Mouse (Mus musculus): ENCODE measurements around the gene Pde3b.
"Not testable (repeated sequence)": the region's sequence is repeated elsewhere in the genome, so short reads cannot be mapped to it uniquely, and the experiment has no call there.

The Pde3b gene

GRCm38 (mm10) chr7:114414421-114415335, at the start of gene Pde3b:
Gene Pde3b (plus strand): TSS chr7:114415281.
- DNase-seq (ENCODE audit: low read depth), result no peak

- peak; percentile 86 for DNase-seq (ENCODE audit: low read depth)
Observed at GRCm38 (mm10) chr7:114402130-114402529, 13.0 kb upstream of the Pde3b start.

- no peak for DNase-seq (ENCODE audit: low read depth)
Observed at GRCm38 (mm10) chr7:114415336-114416020, 397 bp downstream of the Pde3b start.

GRCm38 (mm10) chr7:114416021-114416845, 1.2 kb downstream of the Pde3b start:
- no peak for DNase-seq (ENCODE audit: low read depth)

- DNase-seq (ENCODE audit: low read depth), result not testable (repeated sequence)
Observed at GRCm38 (mm10) chr7:114419331-114419730, 4.2 kb downstream of the Pde3b start.

GRCm38 (mm10) chr7:114420918-114421317, 5.8 kb downstream of the Pde3b start:
- no peak for DNase-seq (ENCODE audit: low read depth)

- no peak for DNase-seq (ENCODE audit: low read depth)
Observed at GRCm38 (mm10) chr7:114422224-114422623, 7.1 kb downstream of the Pde3b start.

GRCm38 (mm10) chr7:114429768-114430167, 14.7 kb downstream of the Pde3b start:
- no peak for DNase-seq (ENCODE audit: low read depth)

- DNase-seq (ENCODE audit: low read depth), result no peak
Observed at GRCm38 (mm10) chr7:114431966-114432365, 16.9 kb downstream of the Pde3b start.

- no peak for DNase-seq (ENCODE audit: low read depth)
Observed at GRCm38 (mm10) chr7:114439726-114440125, 24.6 kb downstream of the Pde3b start.

- no peak for DNase-seq (ENCODE audit: low read depth)
Observed at GRCm38 (mm10) chr7:114440494-114440893, 25.4 kb downstream of the Pde3b start.

GRCm38 (mm10) chr7:114452876-114453275, 37.8 kb downstream of the Pde3b start:
- DNase-seq (ENCODE audit: low read depth), result no peak

GRCm38 (mm10) chr7:114453300-114453990, 38.4 kb downstream of the Pde3b start:
- peak; percentile 46 for DNase-seq (ENCODE audit: low read depth)

GRCm38 (mm10) chr7:114454858-114455257, 39.8 kb downstream of the Pde3b start:
- DNase-seq (ENCODE audit: low read depth), result no peak

GRCm38 (mm10) chr7:114456904-114457303, 41.8 kb downstream of the Pde3b start:
- no peak for DNase-seq (ENCODE audit: low read depth)

GRCm38 (mm10) chr7:114459909-114460308, 44.8 kb downstream of the Pde3b start:
- DNase-seq (ENCODE audit: low read depth), result no peak

- no peak for DNase-seq (ENCODE audit: low read depth)
Observed at GRCm38 (mm10) chr7:114461727-114462126, 46.6 kb downstream of the Pde3b start.

GRCm38 (mm10) chr7:114466358-114466757, 51.3 kb downstream of the Pde3b start:
- no peak for DNase-seq (ENCODE audit: low read depth)

GRCm38 (mm10) chr7:114472471-114472870, 57.4 kb downstream of the Pde3b start:
- no peak for DNase-seq (ENCODE audit: low read depth)

- no peak for DNase-seq (ENCODE audit: low read depth)
Observed at GRCm38 (mm10) chr7:114474889-114475288, 59.8 kb downstream of the Pde3b start.

GRCm38 (mm10) chr7:114477884-114478283, 62.8 kb downstream of the Pde3b start:
- no peak for DNase-seq (ENCODE audit: low read depth)

- DNase-seq (ENCODE audit: low read depth), result no peak
Observed at GRCm38 (mm10) chr7:114478901-114479300, 63.8 kb downstream of the Pde3b start.

All from 416B (cell line).